Mouse (Mus musculus) brown adipose tissue, adult 24 weeks (tissue): ENCODE measurements at regions not wholly inside any gene's neighbourhood (a gene's known extent, or its start where the extent isn't known, plus 50 kb on each side); places are given as distances from the start of the nearest gene placed in this dataset.

Source experiments
- H3K27ac ChIP-seq: fragments of 200-500 bp; replicated peaks from 2 replicates; pipeline ENCODE4 v1.5.1; 2012; ENCODE audit warnings: low read depth, mild to moderate bottlenecking, low read length
- H3K4me1 ChIP-seq: fragments of 200-500 bp; 2 replicates; pipeline ENCODE4 v1.6.1; 2012; ENCODE audit warnings: low read length, mixed read lengths; ENCODE audit not compliant: control insufficient read depth, insufficient read depth, insufficient read length
- H3K4me3 ChIP-seq: fragments of 200-500 bp; 2 replicates; pipeline ENCODE4 v1.5.1; 2012; ENCODE audit warnings: low read depth, mild to moderate bottlenecking, low read length, moderate library complexity; ENCODE audit not compliant: insufficient read depth

GRCm38 (mm10) chr17:64529296-64529994 is 71.1 kb upstream of the Man2a1 start:
- H3K27ac ChIP-seq, result no peak overlapping the region
- H3K4me3 ChIP-seq, result no peak overlapping the region
- H3K4me1 ChIP-seq, result no peaks in the 10 kb centered on the region

GRCm38 (mm10) chr17:64531150-64531549 is 69.4 kb upstream of the Man2a1 start:
- no peaks in the 10 kb centered on the region for H3K4me1 ChIP-seq
- no peak overlapping the region for H3K4me3 ChIP-seq
- H3K27ac ChIP-seq, result no peak overlapping the region

- Histone ChIP-seq H3K4me3 (no peak overlapping the region), H3K4me1 (no peaks in the 10 kb centered on the region), H3K27ac (no peak overlapping the region)
These were observed 66.2 kb upstream of the Man2a1 start for GRCm38 (mm10) chr17:64534323-64534722.

- Histone ChIP-seq H3K4me3 (no peak overlapping the region), H3K27ac (no peak overlapping the region), H3K4me1 (no peaks in the 10 kb centered on the region)
These were observed 62.0 kb upstream of the Man2a1 start for GRCm38 (mm10) chr17:64538520-64538953.

GRCm38 (mm10) chr17:64540411-64540810 is 60.1 kb upstream of the Man2a1 start:
- H3K27ac ChIP-seq, result no peak overlapping the region
- H3K4me1 ChIP-seq, result no peaks in the 10 kb centered on the region
- no peak overlapping the region for H3K4me3 ChIP-seq

- H3K4me3 ChIP-seq, result no peak overlapping the region
- no peaks in the 10 kb centered on the region for H3K4me1 ChIP-seq
- H3K27ac ChIP-seq, result no peak overlapping the region
These were observed 52.0 kb upstream of the Man2a1 start for GRCm38 (mm10) chr17:64548536-64548935.

- Histone ChIP-seq H3K4me3 (no peak overlapping the region), H3K27ac (no peak overlapping the region), H3K4me1 (no peaks in the 10 kb centered on the region)
These were observed 50.5 kb upstream of the Man2a1 start for GRCm38 (mm10) chr17:64550034-64550433.
